Mouse (Mus musculus) embryonic fibroblast, embryonic 13.5 days (primary cell): ENCODE results near the gene Plce1. TPM values are rescaled to one million over a fixed set of nuclear protein-coding genes. Genes with fewer than 3 reads are reported as not detected.
A peak's percentile ranks its signal among the peaks of the same experiment; 100 is the strongest.

Experiments
- H3K27ac ChIP-seq: 2 replicates; pipeline ENCODE4 v1.5.1; 2012; ENCODE audit warnings: low read length, control low read depth, inconsistent platforms; ENCODE audit not compliant: insufficient read depth
- H3K4me1 ChIP-seq: 2 replicates; pipeline ENCODE4 v1.6.1; 2011; ENCODE audit warnings: low read length; ENCODE audit not compliant: control insufficient read depth, insufficient read depth
- H3K4me3 ChIP-seq: 2 replicates; pipeline ENCODE4 v1.5.1; 2011; ENCODE audit warnings: mild to moderate bottlenecking, control low read depth, low read length; ENCODE audit not compliant: insufficient read depth
- CTCF ChIP-seq: IDR thresholded peaks from 2 replicates; pipeline ENCODE4 v1.5.1; 2011; ENCODE audit warnings: mild to moderate bottlenecking, control low read depth, low read length, moderate library complexity, borderline replicate concordance; ENCODE audit not compliant: insufficient read depth
- POLR2A ChIP-seq: IDR thresholded peaks from 2 replicates; pipeline ENCODE4 v1.6.1; 2011; ENCODE audit warnings: low read depth, mild to moderate bottlenecking, control low read depth, low read length, moderate library complexity
- polyA plus RNA-seq: library from polyadenylated mRNA; stranded (reverse); fragments of >200 nt; gene quantifications from 2 replicates; pipeline ENCODE4 v1.2.4, GENCODE M21; 2011; ENCODE audit warnings: low read depth; ENCODE audit not compliant: missing spikeins, insufficient read length

The Plce1 gene
- polyA plus RNA-seq, 1 experiment = 10.8 TPM

GRCm38 (mm10) chr19:38599001-38599400, 118.1 kb downstream of the Plce1 start:
- Histone ChIP-seq H3K4me1 (peaks cover 2% of the 10 kb centered on the region; the same call in 1 of the 2 replicates), H3K4me3 (no peak overlapping the region), H3K27ac (no peak overlapping the region; the same call in 1 of the 2 replicates)
- TF ChIP-seq POLR2A (no peak), CTCF (no peak)

GRCm38 (mm10) chr19:38601127-38601526, 120.2 kb downstream of the Plce1 start:
- H3K4me3 ChIP-seq = no peak overlapping the region
- no peak overlapping the region for H3K27ac ChIP-seq
- H3K4me1 ChIP-seq = no peaks in the 10 kb centered on the region
- no peak for TF ChIP-seq POLR2A
- no peak for TF ChIP-seq CTCF

GRCm38 (mm10) chr19:38602811-38603210, 121.9 kb downstream of the Plce1 start:
- TF ChIP-seq POLR2A = no peak
- no peak for TF ChIP-seq CTCF
- Histone ChIP-seq H3K4me3 (no peak overlapping the region), H3K4me1 (no peaks in the 10 kb centered on the region), H3K27ac (no peak overlapping the region)

- Histone ChIP-seq H3K4me3 (no peak overlapping the region), H3K27ac (no peak overlapping the region), H3K4me1 (peaks cover 16% of the 10 kb centered on the region)
- TF ChIP-seq CTCF = no peak
- no peak for TF ChIP-seq POLR2A
Measured at GRCm38 (mm10) chr19:38607236-38607635, 126.3 kb downstream of the Plce1 start.

- no peak for TF ChIP-seq CTCF
- TF ChIP-seq POLR2A = no peak
- peak overlapping the region; percentile 13; the same call in 1 of the 2 replicates for H3K27ac ChIP-seq
- H3K4me3 ChIP-seq = no peak overlapping the region
- H3K4me1 ChIP-seq = peaks cover 18% of the 10 kb centered on the region
Measured at GRCm38 (mm10) chr19:38608951-38609654, 128.2 kb downstream of the Plce1 start.

- H3K4me1 ChIP-seq = peaks cover 20% of the 10 kb centered on the region
- TF ChIP-seq POLR2A = no peak
- no peak for TF ChIP-seq CTCF
- H3K27ac ChIP-seq = peak overlapping the region; percentile 51
- no peak overlapping the region for H3K4me3 ChIP-seq
Measured at GRCm38 (mm10) chr19:38610291-38610690, 129.4 kb downstream of the Plce1 start.

- H3K4me3 ChIP-seq = no peak overlapping the region
- peaks cover 20% of the 10 kb centered on the region for H3K4me1 ChIP-seq
- peak overlapping the region; percentile 51 for H3K27ac ChIP-seq
- TF ChIP-seq CTCF (no peak), POLR2A (no peak)
Measured at GRCm38 (mm10) chr19:38610809-38611208, 129.9 kb downstream of the Plce1 start.

- TF ChIP-seq CTCF (no peak), POLR2A (no peak)
- 0 out of 2 replicates have a peak overlapping the region, but pooled peaks have one; percentile 32 for H3K27ac ChIP-seq
- H3K4me3 ChIP-seq = no peak overlapping the region
- peaks cover 16% of the 10 kb centered on the region for H3K4me1 ChIP-seq
Measured at GRCm38 (mm10) chr19:38614067-38614675, 133.3 kb downstream of the Plce1 start.

GRCm38 (mm10) chr19:38615356-38615755, 134.4 kb downstream of the Plce1 start:
- Histone ChIP-seq H3K27ac (no peak overlapping the region), H3K4me1 (peaks cover 8% of the 10 kb centered on the region), H3K4me3 (no peak overlapping the region)
- no peak for TF ChIP-seq CTCF
- no peak for TF ChIP-seq POLR2A

- Histone ChIP-seq H3K27ac (no peak overlapping the region), H3K4me1 (peaks cover 11% of the 10 kb centered on the region; the same call in 1 of the 2 replicates), H3K4me3 (no peak overlapping the region)
- TF ChIP-seq CTCF (no peak), POLR2A (no peak)
Measured at GRCm38 (mm10) chr19:38620134-38620533, 139.2 kb downstream of the Plce1 start.
